15 mouse cellular contexts compared by ENCODE assay signal in genomic region chr4:142378452-142378851, GRCm38 (mm10).
DNase-seq lines count a peak whose midpoint lies in the region; ATAC-seq lines count a peak whose summit lies in the region.
"Had no signal": no experiment of that assay in that cellular context is flagged by ENCODE, and none has a peak within 500 bp of the region (broad histone marks: within the 10 kb centered on the region; RNA-seq: fewer than 3 reads in every experiment).

No protein-coding gene starts in this region.

- no peak for ATAC-seq in forebrain, embryonic 14.5 days
- no peak for ATAC-seq in forebrain, embryonic 15.5 days (replicated peaks)
- ATAC-seq in hindbrain, embryonic 15.5 days (ENCODE audit: low FRiP score, low read depth) = no peak
- ATAC-seq in CD4-positive, CD25-positive, alpha-beta regulatory T cell, adult 4 months = no peak
- ATAC-seq in inflammation-experienced regulatory T-cells, adult 6 months = no peak
- ATAC-seq: lung, postnatal 0 days had no signal

- peaks cover 5% of the 10 kb centered on the region; the same call in 1 of the 2 replicates for H3K4me1 ChIP-seq in forebrain, embryonic 14.5 days (ENCODE audit: control insufficient read depth, insufficient read depth, low read length)
- peaks cover 17% of the 10 kb centered on the region for H3K4me1 ChIP-seq in forebrain, embryonic 15.5 days
- H3K4me1 ChIP-seq in hindbrain, embryonic 15.5 days (replicated peaks) = peaks cover 39% of the 10 kb centered on the region
- H3K4me1 ChIP-seq: liver, embryonic 15.5 days had no signal

- H3K4me3 ChIP-seq in forebrain, embryonic 14.5 days (ENCODE audit: low read depth, low read length) = no peak overlapping the region
- no peak overlapping the region for H3K4me3 ChIP-seq in forebrain, embryonic 15.5 days
- no peak overlapping the region for H3K4me3 ChIP-seq in hindbrain, embryonic 15.5 days
- H3K4me3 ChIP-seq: liver, embryonic 15.5 days; myocyte had no signal

- peak overlapping the region; percentile 21; the same call in 1 of the 2 replicates for H3K9ac ChIP-seq in forebrain, embryonic 14.5 days (ENCODE audit: low read length)
- no peak overlapping the region for H3K9ac ChIP-seq in forebrain, embryonic 15.5 days (replicated peaks)
- H3K9ac ChIP-seq in hindbrain, embryonic 15.5 days = no peak overlapping the region
- H3K9ac ChIP-seq: liver, embryonic 15.5 days had no signal

- H3K27me3 ChIP-seq in forebrain, embryonic 14.5 days (replicated peaks; ENCODE audit: control insufficient read depth, insufficient read depth, low read length) = no peaks in the 10 kb centered on the region
- no peaks in the 10 kb centered on the region for H3K27me3 ChIP-seq in forebrain, embryonic 15.5 days
- H3K27me3 ChIP-seq in hindbrain, embryonic 15.5 days = no peaks in the 10 kb centered on the region
- H3K27me3 ChIP-seq: liver, embryonic 15.5 days had no signal

- no peaks in the 10 kb centered on the region for H3K9me3 ChIP-seq in forebrain, embryonic 14.5 days (replicated peaks; ENCODE audit: control insufficient read depth, low read length)
- no peaks in the 10 kb centered on the region for H3K9me3 ChIP-seq in forebrain, embryonic 15.5 days
- no peaks in the 10 kb centered on the region for H3K9me3 ChIP-seq in hindbrain, embryonic 15.5 days
- H3K9me3 ChIP-seq: liver, embryonic 15.5 days had no signal

- H3K27ac ChIP-seq in forebrain, embryonic 14.5 days (ENCODE audit: low read depth, low read length) = no peak overlapping the region
- no peak overlapping the region for H3K27ac ChIP-seq in forebrain, embryonic 15.5 days (replicated peaks)
- H3K27ac ChIP-seq in hindbrain, embryonic 15.5 days (replicated peaks) = 0 out of 2 replicates have a peak overlapping the region, but pooled peaks have one; percentile 48
- H3K27ac ChIP-seq: liver, embryonic 15.5 days had no signal

- 9% methylated on average over 9 of the region's 9 CpGs for WGBS in forebrain, embryonic 14.5 days
- WGBS in forebrain, embryonic 15.5 days = 11% methylated on average over 9 of the region's 9 CpGs
- WGBS in hindbrain, embryonic 15.5 days = 24% methylated on average over 9 of the region's 9 CpGs

- H3K36me3 ChIP-seq in forebrain, embryonic 14.5 days (ENCODE audit: control insufficient read depth, insufficient read depth, low read length) = no peaks in the 10 kb centered on the region
- no peaks in the 10 kb centered on the region for H3K36me3 ChIP-seq in forebrain, embryonic 15.5 days
- no peaks in the 10 kb centered on the region for H3K36me3 ChIP-seq in hindbrain, embryonic 15.5 days
- H3K36me3 ChIP-seq: liver, embryonic 15.5 days had no signal

- H3K4me2 ChIP-seq in forebrain, embryonic 14.5 days (ENCODE audit: low read length) = no peak overlapping the region
- no peak overlapping the region for H3K4me2 ChIP-seq in forebrain, embryonic 15.5 days (replicated peaks)
- no peak overlapping the region for H3K4me2 ChIP-seq in hindbrain, embryonic 15.5 days
- H3K4me2 ChIP-seq: liver, embryonic 15.5 days had no signal

- no peak for DNase-seq in forebrain, embryonic 14.5 days (ENCODE audit: low spot score)
- DNase-seq in neural tube, embryonic 10.5 days (ENCODE audit: extremely low spot score, low spot score) = peak; percentile 24
- DNase-seq in retina, postnatal 7 days (ENCODE audit: low read depth, low spot score) = peak; percentile 31
- DNase-seq: adrenal gland, postnatal 25 days; B cell, adult 2 months; cerebellum, adult 9-10 months; kidney, adult 9 months; thymus, postnatal 36 days had no signal
